Comparison of ENCODE assay signal across 16 mouse cellular contexts in genomic region chr12:77090525-77090924, GRCm38 (mm10).
"Had no signal": no experiment of that assay in that cellular context is flagged by ENCODE, and none has a peak within 500 bp of the region (broad histone marks: within the 10 kb centered on the region; RNA-seq: fewer than 3 reads in every experiment).

No protein-coding gene starts in this region.

- H3K9ac ChIP-seq: lung, embryonic 14.5 days; midbrain, embryonic 13.5 days; midbrain, embryonic 15.5 days; neural tube, embryonic 13.5 days; neural tube, embryonic 15.5 days; stomach, embryonic 15.5 days had no signal

- H3K4me3 ChIP-seq: midbrain, embryonic 13.5 days; midbrain, embryonic 15.5 days; myocyte; neural tube, embryonic 13.5 days; neural tube, embryonic 15.5 days; stomach, embryonic 15.5 days had no signal

- DNase-seq: lung, adult 18-20 months; lung, embryonic 14.5 days; lung, postnatal 10 days; lung, postnatal 4 days; right cerebral cortex, postnatal 14 days; thymus, adult 2 months; thymus, postnatal 25 days; thymus, postnatal 4 days had no signal

- H3K9me3 ChIP-seq: midbrain, embryonic 13.5 days; midbrain, embryonic 15.5 days; neural tube, embryonic 13.5 days; neural tube, embryonic 15.5 days; stomach, embryonic 15.5 days had no signal

- H3K4me2 ChIP-seq: lung, embryonic 14.5 days; midbrain, embryonic 11.5 days; midbrain, embryonic 13.5 days; midbrain, embryonic 15.5 days; neural tube, embryonic 13.5 days; neural tube, embryonic 15.5 days; stomach, embryonic 15.5 days had no signal

- ATAC-seq: midbrain, embryonic 13.5 days; midbrain, embryonic 15.5 days had no signal

- H3K36me3 ChIP-seq: midbrain, embryonic 13.5 days; midbrain, embryonic 15.5 days; neural tube, embryonic 13.5 days; neural tube, embryonic 15.5 days; stomach, embryonic 15.5 days had no signal

- H3K27ac ChIP-seq: midbrain, embryonic 13.5 days; midbrain, embryonic 15.5 days; neural tube, embryonic 13.5 days; neural tube, embryonic 15.5 days; stomach, embryonic 15.5 days; stomach, postnatal 0 days had no signal

- H3K4me1 ChIP-seq: midbrain, embryonic 15.5 days; neural tube, embryonic 13.5 days; neural tube, embryonic 15.5 days; stomach, embryonic 15.5 days had no signal

- H3K27me3 ChIP-seq: midbrain, embryonic 13.5 days; midbrain, embryonic 15.5 days; neural tube, embryonic 13.5 days; neural tube, embryonic 15.5 days; stomach, embryonic 15.5 days had no signal
